Mouse (Mus musculus): ENCODE measurements around the gene Nhp2. TPM values are rescaled to one million over a fixed set of nuclear protein-coding genes. Genes with fewer than 3 reads are reported as not detected.

Gene Nhp2
- 10 to 100 TPM; 37.4 to 39.1 TPM for total RNA-seq (2021)
- long read RNA-seq, experiment 1, transcript Nhp2-202 (4 exons, 1,042 nt): major isoform, 32 of 34 reads
- long read RNA-seq, experiment 1, partial matches to known transcripts: 0 of 34 reads
- long read RNA-seq, experiment 1, other reads (novel, unspliced or antisense): 0 of 34 reads
- long read RNA-seq, experiment 2, transcript Nhp2-202 (4 exons, 1,042 nt): major isoform, 47 of 48 reads
- long read RNA-seq, experiment 2, partial matches to known transcripts: 0 of 48 reads
- long read RNA-seq, experiment 2, other reads (novel, unspliced or antisense): 0 of 48 reads

DNA sequence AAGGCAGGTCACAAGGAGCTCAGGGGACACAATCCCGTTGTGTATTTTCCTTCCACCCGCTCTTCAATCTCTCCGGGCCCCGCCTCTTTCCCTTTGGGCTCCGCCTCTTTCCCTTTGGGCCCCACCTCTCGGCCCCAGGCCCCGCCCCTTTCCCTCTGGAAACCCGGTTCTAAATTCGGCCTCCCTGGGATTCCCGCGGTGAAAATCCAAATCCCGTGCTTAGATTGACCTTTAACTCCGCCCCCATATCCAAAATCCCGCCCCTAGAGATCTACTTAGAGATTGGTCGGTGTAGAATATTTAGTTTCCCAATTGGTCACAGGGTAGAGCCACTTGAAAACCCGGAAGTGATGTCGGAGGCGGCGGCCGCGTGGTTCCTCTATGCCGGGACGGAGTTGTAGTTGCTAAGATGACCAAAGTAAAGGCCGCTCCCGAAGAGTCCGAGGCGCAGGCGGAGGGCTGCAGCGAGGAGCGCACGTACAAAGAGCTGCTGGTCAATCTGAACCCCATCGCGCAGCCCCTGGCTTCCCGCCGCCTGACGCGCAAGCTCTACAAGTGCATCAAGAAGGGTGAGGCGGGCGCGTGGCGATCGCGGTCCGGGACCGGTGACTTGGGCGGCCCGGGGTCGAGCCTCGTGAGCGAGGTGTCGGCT lies at the start of gene Nhp2:
Gene Nhp2 (plus strand): TSS at position 327 of the 652 bp plus-strand sequence.
- DNase-seq: peak; percentile 93

DNA sequence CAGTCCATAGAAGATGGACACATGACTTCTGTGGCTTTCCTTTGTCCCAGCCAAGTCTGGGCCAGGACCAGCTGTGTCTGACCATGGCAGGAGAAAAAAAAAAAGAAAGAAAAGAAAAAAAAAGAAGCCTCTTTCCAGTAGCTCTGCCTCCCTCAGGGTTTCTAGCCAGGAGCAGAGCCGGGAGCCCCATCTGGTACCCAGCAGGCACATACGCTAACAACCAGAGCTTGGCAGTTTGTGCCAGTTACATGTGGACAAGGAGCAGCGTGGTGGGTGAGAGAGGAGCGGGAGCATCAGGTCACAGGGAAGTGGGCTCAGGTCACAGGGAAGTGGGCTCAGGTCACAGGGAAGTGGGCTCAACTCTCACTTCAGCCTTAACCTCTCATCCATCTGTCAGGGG lies 43.1 kb upstream of the Nhp2 start:
- DNase-seq: no peak

- no peak for DNase-seq
Observed at GRCm38 (mm10) chr11:51577587-51577986, 41.9 kb upstream of the Nhp2 start.

- no peak for DNase-seq
Observed at GRCm38 (mm10) chr11:51579024-51579423, 40.5 kb upstream of the Nhp2 start.

DNA sequence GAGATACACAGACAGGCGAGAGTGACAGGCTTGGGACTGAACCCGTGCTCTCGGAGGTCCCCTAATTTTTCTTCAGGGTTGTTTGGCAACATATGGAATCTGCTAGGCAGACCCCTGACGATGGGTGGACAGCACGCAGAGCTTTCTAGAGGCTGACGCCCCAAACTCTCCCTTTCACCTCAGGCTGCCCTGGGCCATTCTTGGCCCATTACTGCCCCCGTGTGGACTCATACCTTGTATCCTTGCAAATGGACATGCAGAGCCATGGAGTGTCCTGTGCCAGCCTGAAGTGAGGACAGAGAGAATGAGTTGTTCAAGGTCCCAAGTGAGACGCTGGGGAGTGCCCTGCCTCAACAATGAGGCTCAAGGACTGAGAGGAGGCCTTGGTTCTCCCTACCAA lies 36.8 kb upstream of the Nhp2 start:
- DNase-seq: peak; percentile 72

- peak; percentile 14 for DNase-seq
Observed at GRCm38 (mm10) chr11:51584057-51584430, 35.5 kb upstream of the Nhp2 start.

DNA sequence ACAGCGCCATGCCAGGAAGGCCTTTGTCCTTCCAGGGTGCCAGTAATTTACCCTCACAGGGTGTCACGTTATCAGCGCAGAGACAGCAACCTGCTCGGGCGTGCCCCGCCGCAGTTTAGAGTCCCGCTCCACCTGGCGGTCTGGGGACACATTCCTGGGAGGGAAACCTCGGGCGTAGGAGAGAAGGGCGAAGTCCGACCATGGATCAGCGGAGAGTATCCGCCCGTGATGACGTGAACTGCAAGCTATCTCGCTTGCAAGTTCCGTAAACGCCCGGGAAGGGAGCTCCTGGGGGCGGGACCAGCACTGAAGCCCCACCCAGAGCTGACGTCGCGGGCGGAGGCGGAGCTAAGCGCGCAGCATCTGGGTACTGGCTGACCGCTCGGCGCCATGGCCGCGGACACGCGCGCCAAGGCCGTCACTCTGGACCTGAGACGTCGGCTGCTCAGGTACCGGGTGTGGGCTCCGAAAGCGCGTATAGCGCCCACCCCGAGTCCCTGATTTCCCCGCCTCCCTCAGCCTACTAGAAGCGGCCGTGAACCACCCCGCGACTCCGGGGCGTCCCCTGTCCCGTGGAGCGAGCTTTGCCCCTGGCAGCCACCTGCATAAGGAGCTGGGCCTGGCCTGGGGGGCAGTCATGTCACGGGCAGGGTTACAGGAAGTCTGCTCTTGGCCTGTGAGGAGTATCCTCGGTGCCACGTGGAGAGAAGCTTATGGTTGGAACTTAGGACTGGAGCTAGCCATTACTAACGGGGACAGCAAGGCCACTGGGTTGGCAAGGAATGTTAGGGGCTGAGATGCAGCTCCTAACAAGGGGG lies 34.9 kb upstream of the Nhp2 start, which contains the start of gene Phykpl:
Gene Phykpl (plus strand): TSS at position 327 of the 818 bp plus-strand sequence.
- peak; percentile 97 for DNase-seq

GRCm38 (mm10) chr11:51585608-51586252 lies 33.8 kb upstream of the Nhp2 start:
- no peak for DNase-seq

GRCm38 (mm10) chr11:51586411-51586810 lies 33.1 kb upstream of the Nhp2 start:
- no peak for DNase-seq

DNA sequence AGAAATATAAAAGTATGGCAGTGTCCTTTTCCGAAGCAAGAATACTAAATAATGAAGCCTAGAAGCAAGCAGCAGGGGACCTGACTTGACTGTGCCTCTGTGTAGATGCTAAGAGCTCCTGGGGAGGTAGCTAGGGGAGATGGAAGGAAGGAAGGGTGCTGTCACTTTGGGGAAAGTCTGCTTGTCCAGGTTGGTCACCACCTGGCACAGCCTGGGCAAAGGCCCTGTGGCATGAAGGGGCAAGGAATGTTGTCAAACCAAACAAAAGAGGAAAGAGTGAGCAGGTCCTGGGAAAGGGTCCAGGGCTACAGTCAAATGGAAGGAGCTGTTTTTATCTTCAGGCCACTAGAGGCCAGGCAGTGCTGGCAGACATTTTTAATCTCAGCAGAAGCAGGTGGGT lies 32.5 kb upstream of the Nhp2 start:
- DNase-seq: no peak

DNA sequence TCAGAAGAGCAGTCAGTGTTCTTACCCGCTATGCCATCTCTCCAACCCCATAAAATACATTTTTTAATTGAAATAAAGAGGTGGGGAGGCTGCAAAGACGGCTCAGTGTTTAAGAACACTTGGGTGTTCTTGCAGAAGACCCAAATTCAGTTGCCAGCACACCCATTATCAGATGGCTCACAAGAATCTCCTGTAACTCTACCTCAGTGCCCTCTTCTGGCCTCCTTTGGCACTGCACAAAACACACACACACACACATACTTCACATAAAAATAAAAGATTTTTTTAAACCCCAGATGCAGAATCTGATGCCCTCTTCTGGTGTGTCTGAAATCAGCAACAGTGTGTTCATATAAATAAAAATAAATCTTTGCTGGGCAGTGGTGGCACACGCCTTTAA lies 30.7 kb upstream of the Nhp2 start:
- no peak for DNase-seq

DNA sequence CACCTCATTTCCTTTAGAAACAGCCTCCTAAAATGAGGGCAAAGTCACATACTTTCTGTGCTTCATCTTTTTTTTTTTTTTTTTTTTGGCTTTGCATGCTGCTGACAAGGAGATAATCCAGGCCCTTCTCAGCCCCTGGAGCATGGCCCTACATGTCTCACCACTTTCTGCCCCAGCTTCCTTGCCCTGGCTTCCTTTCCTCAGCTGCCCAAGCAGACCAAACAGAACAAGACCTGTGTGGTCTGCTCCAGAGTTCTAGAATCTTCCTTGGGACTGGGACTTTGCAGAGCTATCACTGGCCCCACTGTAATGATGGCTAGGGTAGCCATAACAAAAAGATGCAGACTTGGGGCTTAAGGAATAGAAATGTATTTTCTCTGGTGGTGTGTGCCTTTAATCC lies 29.5 kb upstream of the Nhp2 start:
- no peak for DNase-seq

DNA sequence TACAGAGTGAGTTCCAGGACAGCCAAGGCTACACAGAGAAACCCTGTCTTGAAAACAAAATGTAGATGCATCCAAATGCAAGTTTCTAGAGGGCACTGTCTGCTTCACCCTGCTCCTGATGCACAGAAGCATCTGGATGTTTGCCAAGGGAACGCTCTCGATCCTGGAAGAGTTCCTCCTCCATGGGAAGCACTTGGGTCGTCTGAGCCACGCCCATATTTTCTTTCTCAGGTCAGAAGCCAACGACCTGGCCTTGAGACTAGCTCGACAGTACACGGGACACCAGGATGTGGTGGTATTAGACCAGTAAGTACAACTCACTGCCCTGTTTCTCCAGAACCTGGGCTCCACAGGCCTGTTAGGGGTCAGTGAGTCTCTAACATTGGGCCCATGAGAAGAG lies 28.4 kb upstream of the Nhp2 start:
- no peak for DNase-seq

DNA sequence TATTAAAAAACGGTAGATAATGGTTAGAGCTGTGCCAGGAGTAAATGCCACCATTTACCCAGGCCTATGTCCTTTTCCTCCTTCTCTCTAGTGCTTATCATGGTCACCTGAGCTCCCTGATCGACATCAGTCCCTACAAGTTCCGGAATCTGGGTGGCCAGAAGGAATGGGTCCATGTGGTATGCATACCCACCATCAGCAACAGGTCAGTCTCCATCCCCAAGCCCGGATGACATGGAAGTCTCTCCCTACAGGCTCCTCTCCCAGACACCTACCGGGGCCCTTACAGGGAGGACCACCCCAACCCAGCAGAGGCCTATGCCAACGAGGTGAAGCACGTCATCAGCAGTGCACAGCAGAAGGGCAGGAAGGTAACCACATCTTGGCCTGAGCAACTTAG lies 27.6 kb upstream of the Nhp2 start:
- DNase-seq: no peak

DNA sequence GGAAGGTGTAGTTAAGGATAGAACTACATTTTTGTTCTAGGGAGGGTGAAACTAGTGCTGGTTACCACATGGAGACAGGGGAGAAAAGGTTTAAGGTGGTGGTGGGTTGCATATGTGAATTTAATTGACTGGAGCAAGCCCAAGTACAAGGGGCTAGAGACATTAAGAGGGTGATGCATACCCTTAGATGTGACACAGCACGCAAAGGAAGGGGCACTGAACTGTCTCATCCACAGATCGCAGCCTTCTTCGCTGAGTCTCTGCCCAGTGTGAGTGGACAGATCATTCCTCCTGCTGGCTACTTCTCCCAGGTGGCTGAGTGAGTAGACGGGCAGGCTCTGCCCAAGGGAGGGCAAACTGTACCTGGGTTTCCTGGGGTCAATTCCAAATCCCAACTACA lies 26.2 kb upstream of the Nhp2 start:
- DNase-seq: no peak

GRCm38 (mm10) chr11:51593849-51594248 lies 25.7 kb upstream of the Nhp2 start:
- DNase-seq: no peak

GRCm38 (mm10) chr11:51594715-51595350 lies 24.7 kb upstream of the Nhp2 start:
- no peak for DNase-seq

DNA sequence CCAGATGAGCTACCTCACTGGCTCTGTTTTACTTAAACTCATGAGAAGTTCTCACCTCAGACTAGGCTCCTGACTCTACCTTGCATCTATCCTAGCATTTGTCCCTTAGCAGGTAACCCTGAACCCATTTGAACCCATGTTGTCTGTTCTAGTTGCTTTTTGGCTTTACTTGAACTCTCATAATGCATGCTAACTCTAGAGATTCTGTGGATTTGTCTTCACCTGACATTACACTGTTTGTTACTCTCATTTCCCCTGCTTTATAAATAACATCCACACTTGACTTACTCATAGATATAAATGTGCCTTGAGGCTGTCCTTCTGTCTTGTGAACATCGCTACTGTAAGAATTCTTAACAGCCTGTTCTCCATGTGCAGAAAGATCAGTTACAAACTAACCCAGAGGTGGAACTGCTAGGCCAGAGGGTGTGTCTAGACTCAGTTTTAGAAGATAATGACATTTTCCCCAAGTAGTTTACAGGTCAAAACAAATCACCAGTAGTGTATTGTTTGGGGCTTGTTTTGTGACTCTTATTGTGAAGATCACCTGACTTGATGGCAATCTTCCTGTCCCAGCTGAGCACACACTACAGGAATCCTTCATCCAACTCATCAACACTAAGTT lies 24.0 kb upstream of the Nhp2 start:
- no peak for DNase-seq

DNA sequence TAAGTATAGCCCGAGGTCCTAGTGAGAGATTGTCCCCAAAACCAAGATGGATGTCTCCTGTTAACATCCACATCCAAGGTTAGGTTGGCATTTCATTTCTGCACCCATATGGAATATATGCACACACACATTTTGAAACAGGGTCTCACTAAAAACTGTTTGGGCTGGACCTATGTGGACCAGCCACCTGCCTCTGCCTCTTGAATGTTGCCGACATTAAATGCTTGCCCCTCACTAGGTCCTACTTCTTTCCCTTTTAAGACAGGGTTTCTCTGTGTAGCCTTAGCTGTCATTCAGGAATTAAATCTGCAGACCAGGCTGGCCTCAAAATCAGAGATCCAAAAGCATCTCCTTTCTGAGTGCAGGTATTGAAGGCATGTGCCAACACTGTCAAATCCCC lies 22.0 kb upstream of the Nhp2 start:
- DNase-seq: no peak

DNA sequence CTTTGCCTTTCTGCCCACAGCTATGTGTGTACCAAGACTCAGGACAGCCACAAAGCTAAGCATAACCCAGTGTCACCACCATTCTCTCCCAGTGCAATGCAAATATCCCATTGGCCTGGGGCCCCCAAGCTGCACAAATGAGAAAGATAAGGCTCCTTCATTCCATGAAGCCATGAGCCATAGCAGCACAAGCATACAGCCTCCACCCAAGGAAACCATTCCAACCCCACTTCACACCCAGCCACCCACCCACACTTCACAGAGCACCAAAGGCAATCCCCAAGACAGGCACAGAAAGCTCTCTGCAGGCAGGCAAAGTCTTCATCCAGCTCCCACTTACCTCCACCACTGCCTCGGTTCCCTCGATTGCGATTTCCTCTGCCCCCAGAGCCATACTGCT lies 17.3 kb upstream of the Nhp2 start:
- DNase-seq: no peak

GRCm38 (mm10) chr11:51605602-51606446 lies 13.7 kb upstream of the Nhp2 start:
- peak; percentile 85 for DNase-seq

All from gastrocnemius, postnatal 10 days (tissue).